Mouse (Mus musculus) olfactory bulb, adult 2 months (tissue): Measurements from ENCODE around the gene Kif3c. TPM values are rescaled to one million over a fixed set of nuclear protein-coding genes. Genes with fewer than 3 reads are reported as not detected.

Experiments used
- H3K27ac ChIP-seq: fragments of 200-500 bp; 2 replicates; pipeline ENCODE4 v1.5.1; 2012; ENCODE audit warnings: low read depth, low read length; ENCODE audit not compliant: insufficient read depth
- H3K4me1 ChIP-seq: fragments of 200-500 bp; 2 replicates; pipeline ENCODE4 v1.6.1; 2012; ENCODE audit warnings: low read length; ENCODE audit not compliant: control insufficient read depth, insufficient read depth
- H3K4me3 ChIP-seq: fragments of 200-500 bp; 2 replicates; pipeline ENCODE4 v1.5.1; 2012; ENCODE audit warnings: mild to moderate bottlenecking, low read depth, low read length, moderate library complexity; ENCODE audit not compliant: insufficient read depth
- CTCF ChIP-seq: fragments of 200-500 bp; IDR thresholded peaks from 2 replicates; pipeline ENCODE4 v1.5.1; 2012; ENCODE audit warnings: low read depth, mild to moderate bottlenecking, low read length, moderate library complexity; ENCODE audit not compliant: insufficient read depth
- POLR2A ChIP-seq: fragments of 200-500 bp; IDR thresholded peaks from 2 replicates; pipeline ENCODE4 v1.6.1; 2012; ENCODE audit warnings: mild to moderate bottlenecking, low read depth, low read length, moderate library complexity; ENCODE audit not compliant: insufficient read depth
- WGBS: fragments of 180-500 bp; shearing (Covaris S2); methylation state at CpG from one replicate; pipeline ENCODE4 v1.1.7; 2018; 5-methylcytosine and 5-hydroxymethylcytosine counted together
- polyA plus RNA-seq: library from polyadenylated mRNA; stranded (reverse); fragments of >200 nt; gene quantifications from 2 replicates; pipeline ENCODE4 v1.2.4, GENCODE M21; 2012; ENCODE audit warnings: low replicate concordance; ENCODE audit not compliant: missing spikeins, insufficient read depth, insufficient read length

Kif3c gene
- polyA plus RNA-seq, 1 experiment = 67.4 TPM

DNA sequence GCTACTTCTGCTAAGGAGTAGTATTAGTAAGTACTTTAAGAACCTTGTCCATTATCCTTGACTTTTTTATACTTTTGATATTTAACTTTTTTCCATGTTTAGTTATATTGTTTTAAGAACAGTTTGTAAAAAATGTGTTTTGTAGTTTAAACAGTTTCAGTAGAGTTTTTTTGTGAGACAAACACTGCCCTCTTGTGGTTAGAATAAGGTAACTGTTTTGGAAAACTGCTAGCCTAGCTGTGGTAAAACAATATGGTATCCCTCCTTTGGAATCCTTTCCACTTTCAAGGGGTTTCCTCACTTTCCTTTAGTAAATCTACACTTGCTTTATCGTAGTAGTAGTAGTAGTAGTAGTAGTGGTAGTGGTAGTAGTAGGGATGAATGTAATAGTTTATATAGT lies 72.9 kb downstream of the Kif3c start:
- no peak overlapping the region for H3K4me3 ChIP-seq
- H3K27ac ChIP-seq = no peak overlapping the region
- WGBS = 93% methylated on average over 1 of the region's 1 CpGs
- TF ChIP-seq POLR2A (no peak), CTCF (no peak)
- no peaks in the 10 kb centered on the region for H3K4me1 ChIP-seq

- Histone ChIP-seq H3K4me1 (no peaks in the 10 kb centered on the region), H3K4me3 (no peak overlapping the region), H3K27ac (no peak overlapping the region)
- TF ChIP-seq POLR2A = no peak
- WGBS = 89% methylated on average over 2 of the region's 2 CpGs
These were observed 76.0 kb downstream of the Kif3c start for GRCm38 (mm10) chr12:3440916-3441315.

DNA sequence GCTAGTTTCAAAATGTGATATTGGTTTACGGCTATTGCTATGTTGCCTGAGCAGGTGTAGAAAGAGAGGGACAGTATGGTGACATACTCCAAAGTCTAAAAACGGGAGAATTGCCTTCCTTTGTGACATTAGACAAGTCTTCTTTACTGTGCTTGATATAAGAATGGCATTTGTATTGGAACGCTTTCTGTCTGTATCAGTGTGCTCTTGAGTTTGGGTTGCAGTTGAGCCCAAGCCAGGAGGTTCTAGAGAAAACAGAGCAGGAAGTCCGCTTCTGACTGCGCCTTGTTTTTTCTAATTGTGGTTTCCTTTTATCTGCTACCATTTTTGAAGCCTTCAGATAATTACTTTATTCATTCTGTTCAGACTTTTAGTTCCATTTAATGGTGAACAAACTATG lies 76.4 kb downstream of the Kif3c start:
- no peak overlapping the region for H3K27ac ChIP-seq
- H3K4me1 ChIP-seq = no peaks in the 10 kb centered on the region
- TF ChIP-seq POLR2A = no peak
- TF ChIP-seq CTCF = no peak
- 81% methylated on average over 5 of the region's 5 CpGs for WGBS
- H3K4me3 ChIP-seq = no peak overlapping the region

- TF ChIP-seq POLR2A (no peak), CTCF (no peak)
- H3K4me1 ChIP-seq = no peaks in the 10 kb centered on the region
- H3K27ac ChIP-seq = no peak overlapping the region
- H3K4me3 ChIP-seq = no peak overlapping the region
- WGBS = 80% methylated on average over 3 of the region's 3 CpGs
These were observed 88.6 kb downstream of the Kif3c start for GRCm38 (mm10) chr12:3453554-3453953.

Other genes starting within 250 kb of the Kif3c start
- not detected in 2 replicates for gene Rab10, start 55.2 kb upstream of the Kif3c start, polyA plus RNA-seq
- gene Asxl2, start 61.7 kb downstream of the Kif3c start, polyA plus RNA-seq = not detected in 2 replicates
- gene Dtnb, start 207.2 kb downstream of the Kif3c start, polyA plus RNA-seq = not detected in 2 replicates